Mouse (Mus musculus) B cell, adult 2 months (primary cell): Measurements from ENCODE around the gene Icam2.

ENCODE experiments used
- DNase-seq, 2 experiments: peaks; one replicate each; pipeline ENCODE4 v3.0.0; 2022

Icam2 gene

GRCm38 (mm10) chr11:106390757-106391156 is 2.9 kb upstream of the Icam2 start:
- no peak for DNase-seq

- no peak for DNase-seq
These were observed 1.7 kb upstream of the Icam2 start for GRCm38 (mm10) chr11:106389611-106390010.

- peak; percentile 25 to 33 for DNase-seq
These were observed 855 bp downstream of the Icam2 start for GRCm38 (mm10) chr11:106387020-106387419.

GRCm38 (mm10) chr11:106386409-106386808 is 1.5 kb downstream of the Icam2 start:
- DNase-seq = no peak

GRCm38 (mm10) chr11:106383051-106383790 is 4.7 kb downstream of the Icam2 start:
- DNase-seq = no peak

GRCm38 (mm10) chr11:106382424-106382823 is 5.5 kb downstream of the Icam2 start:
- DNase-seq = no peak

- no peak for DNase-seq
These were observed 6.0 kb downstream of the Icam2 start for GRCm38 (mm10) chr11:106381883-106382282.

- no peak for DNase-seq
These were observed 6.9 kb downstream of the Icam2 start for GRCm38 (mm10) chr11:106381011-106381410.

GRCm38 (mm10) chr11:106374979-106375378 is 12.9 kb downstream of the Icam2 start:
- DNase-seq = no peak

GRCm38 (mm10) chr11:106374559-106374958 is 13.3 kb downstream of the Icam2 start:
- no peak for DNase-seq

GRCm38 (mm10) chr11:106373998-106374397 is 13.9 kb downstream of the Icam2 start:
- DNase-seq = no peak

GRCm38 (mm10) chr11:106366316-106366715 is 21.6 kb downstream of the Icam2 start:
- peak; percentile 88 for DNase-seq

- DNase-seq = no peak
These were observed 22.5 kb downstream of the Icam2 start, which contains the start of gene Prr29 for GRCm38 (mm10) chr11:106365366-106365765. Prr29 (plus strand) TSS chr11:106365472.

- no peak for DNase-seq
These were observed 23.2 kb downstream of the Icam2 start for GRCm38 (mm10) chr11:106364712-106365111.

- peak; percentile 60 to 65 for DNase-seq
These were observed 28.5 kb downstream of the Icam2 start for GRCm38 (mm10) chr11:106359350-106359749.

GRCm38 (mm10) chr11:106355382-106356128 is 32.3 kb downstream of the Icam2 start:
- DNase-seq = no peak

- DNase-seq = no peak
These were observed 33.7 kb downstream of the Icam2 start for GRCm38 (mm10) chr11:106354181-106354580.

GRCm38 (mm10) chr11:106353188-106353587 is 34.7 kb downstream of the Icam2 start, which contains the start of gene Scn4a:
Scn4a (minus strand) TSS chr11:106353288.
- no peak for DNase-seq

- DNase-seq = no peak
These were observed 35.9 kb downstream of the Icam2 start for GRCm38 (mm10) chr11:106351941-106352340.

- DNase-seq = no peak
These were observed 36.6 kb downstream of the Icam2 start for GRCm38 (mm10) chr11:106351253-106351652.

GRCm38 (mm10) chr11:106350853-106351252 is 37.0 kb downstream of the Icam2 start:
- no peak for DNase-seq

- DNase-seq = no peak
These were observed 38.1 kb downstream of the Icam2 start for GRCm38 (mm10) chr11:106349772-106350171.

- DNase-seq = no peak
These were observed 43.0 kb downstream of the Icam2 start for GRCm38 (mm10) chr11:106344910-106345309.

- DNase-seq = no peak
These were observed 46.8 kb downstream of the Icam2 start for GRCm38 (mm10) chr11:106340990-106341520.
